Mouse (Mus musculus) 416B (cell line): ENCODE results near the gene Cel.

Experiments
- DNase-seq: peaks from one replicate; pipeline ENCODE4 v3.0.0; 2011; ENCODE audit warnings: low read depth

Cel gene

GRCm38 (mm10) chr2:28537634-28537920, 25.6 kb downstream of the Cel start:
- DNase-seq: no peak

- no peak for DNase-seq
Observed at GRCm38 (mm10) chr2:28536766-28537633, 26.2 kb downstream of the Cel start.

- no peak for DNase-seq
Observed at GRCm38 (mm10) chr2:28536166-28536565, 27.0 kb downstream of the Cel start.

- DNase-seq: no peak
Observed at GRCm38 (mm10) chr2:28535650-28536049, 27.6 kb downstream of the Cel start.

DNA sequence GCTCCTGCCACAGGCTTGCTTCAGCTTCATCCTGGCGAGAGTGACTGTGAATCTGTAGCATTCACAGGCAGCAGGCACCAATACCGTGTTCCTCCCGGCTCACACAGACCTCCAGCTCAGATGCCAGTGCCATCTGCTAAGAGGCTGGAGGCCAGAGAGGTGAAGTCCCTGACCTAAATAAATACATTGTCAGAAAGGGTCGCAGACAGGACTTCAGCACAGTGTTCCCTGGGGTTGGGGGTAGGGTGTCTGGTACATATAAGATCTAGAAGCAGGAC, 28.0 kb downstream of the Cel start:
- no peak for DNase-seq

GRCm38 (mm10) chr2:28534436-28535262, 28.6 kb downstream of the Cel start:
- DNase-seq: no peak

- no peak for DNase-seq
Observed at GRCm38 (mm10) chr2:28533901-28534435, 29.2 kb downstream of the Cel start.

GRCm38 (mm10) chr2:28532938-28533771, 30.0 kb downstream of the Cel start:
- no peak for DNase-seq

- DNase-seq: no peak
Observed at GRCm38 (mm10) chr2:28530311-28530710, 32.9 kb downstream of the Cel start.

DNA sequence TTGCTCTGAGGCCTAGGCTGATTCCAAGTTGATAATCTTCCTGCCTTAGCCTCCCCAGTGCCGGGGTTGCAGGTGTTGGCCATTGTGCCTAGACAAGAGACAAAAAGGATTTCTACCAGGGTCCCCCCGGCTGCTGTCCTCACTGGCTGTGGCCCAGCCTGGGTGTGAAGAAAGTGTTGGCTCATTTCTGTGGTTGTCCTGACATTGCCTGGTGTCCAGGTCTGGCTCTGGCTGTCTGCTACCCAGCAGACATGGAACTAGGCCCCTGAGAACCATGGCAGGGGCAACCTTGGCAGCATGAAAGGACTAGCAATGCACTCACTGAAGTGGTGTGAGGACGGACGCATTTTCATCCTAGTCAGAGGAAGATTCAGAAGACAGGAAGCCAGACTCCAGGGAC, 33.3 kb downstream of the Cel start:
- no peak for DNase-seq

GRCm38 (mm10) chr2:28528354-28528730, 34.9 kb downstream of the Cel start:
- DNase-seq: no peak

- DNase-seq: no peak
Observed at GRCm38 (mm10) chr2:28527436-28528353, 35.5 kb downstream of the Cel start.

- DNase-seq: peak; percentile 75
Observed at GRCm38 (mm10) chr2:28525943-28526876, 37.0 kb downstream of the Cel start.

DNA sequence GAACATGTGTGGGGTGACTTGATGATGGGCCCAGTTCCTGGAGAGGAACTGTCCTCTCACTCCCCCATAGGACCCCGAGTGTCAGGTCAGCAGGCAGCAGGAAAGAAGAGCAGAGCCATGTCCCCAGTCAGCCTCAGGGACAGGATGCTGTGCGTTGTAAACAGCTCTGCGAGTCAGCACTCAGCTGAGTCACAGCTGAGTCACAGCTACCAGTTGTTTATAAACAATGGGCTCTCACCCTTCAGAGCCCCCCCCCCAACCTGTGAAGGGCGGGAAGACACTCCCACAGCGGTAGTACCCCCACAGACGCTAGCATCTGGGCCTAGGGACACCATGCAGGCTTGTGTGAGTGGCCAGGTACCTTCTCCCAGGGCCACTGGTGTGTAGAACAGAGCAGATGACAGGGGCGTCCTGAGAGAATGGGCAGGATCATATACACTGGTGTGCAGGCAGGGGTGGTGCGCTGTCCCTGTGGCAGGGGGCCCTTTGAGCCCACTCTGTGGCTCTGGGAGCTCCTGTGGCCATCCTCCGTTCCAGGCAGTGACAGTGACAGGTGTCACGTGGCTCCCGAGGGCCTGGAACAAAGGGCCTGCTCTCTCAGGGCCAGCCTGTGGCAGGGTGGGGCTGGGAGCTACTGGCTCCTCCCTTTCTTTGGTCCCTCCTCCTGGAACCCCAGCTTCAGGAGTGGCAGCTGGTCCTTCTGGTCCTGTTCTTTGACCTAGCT, 37.8 kb downstream of the Cel start:
- peak; percentile 91 for DNase-seq

- DNase-seq: peak; percentile 40
Observed at GRCm38 (mm10) chr2:28524406-28524805, 38.8 kb downstream of the Cel start.

GRCm38 (mm10) chr2:28523643-28524117, 39.5 kb downstream of the Cel start:
- DNase-seq: peak; percentile 95

GRCm38 (mm10) chr2:28522166-28522565, 41.0 kb downstream of the Cel start:
- no peak for DNase-seq

DNA sequence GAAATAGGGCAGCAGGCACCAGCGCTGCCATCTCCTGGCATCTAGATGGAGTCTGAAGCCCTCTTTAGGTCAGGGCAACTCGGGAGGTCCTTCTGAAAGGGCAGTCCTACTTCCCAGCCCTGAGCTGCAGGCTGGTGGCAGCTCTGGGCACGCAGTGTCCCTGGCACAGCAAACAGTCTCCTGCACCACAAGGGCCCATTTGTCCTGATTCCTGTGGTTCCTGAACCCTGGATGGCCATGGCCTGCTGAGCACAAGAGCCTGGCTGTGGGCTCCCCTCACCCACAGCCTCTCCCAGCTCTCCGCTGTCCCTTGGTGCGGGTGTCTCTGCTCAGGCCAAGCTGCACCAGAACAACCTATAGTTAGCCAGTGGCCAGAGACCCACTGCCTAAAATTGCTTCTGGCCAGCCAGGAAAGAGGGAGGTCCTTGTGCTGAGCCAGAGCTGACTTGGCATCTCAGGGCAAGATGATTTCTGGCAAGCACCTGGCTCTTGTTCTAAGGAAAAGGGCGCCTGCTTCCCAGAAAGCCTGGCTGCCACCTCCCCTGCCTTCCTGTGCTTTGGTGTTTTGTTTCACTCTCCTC, 41.5 kb downstream of the Cel start:
- DNase-seq: no peak

DNA sequence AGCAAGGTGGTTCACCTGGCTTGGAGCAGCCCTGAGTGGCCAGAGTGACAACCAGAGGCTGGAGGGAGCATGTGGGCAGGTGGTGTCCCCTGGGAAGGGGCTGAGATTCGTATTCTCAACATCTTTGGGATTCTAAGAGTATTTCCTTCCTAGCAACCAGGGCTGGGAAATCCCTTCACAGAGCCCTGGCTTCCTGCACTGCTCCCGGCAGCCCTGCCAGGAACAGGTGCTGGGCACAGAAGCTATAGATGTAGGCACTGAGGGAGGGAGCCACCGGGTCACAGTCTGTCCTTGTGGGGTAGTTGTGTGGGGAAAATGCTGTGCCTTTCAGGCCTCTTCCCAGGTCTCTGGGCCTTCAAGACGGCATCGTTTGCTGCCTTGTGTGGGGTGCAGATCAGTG, 42.6 kb downstream of the Cel start:
- no peak for DNase-seq
